Mouse (Mus musculus) cerebellum, adult 18-20 months (tissue): Measurements from ENCODE around the gene Ddx39b.
"Not testable (repeated sequence)": the region's sequence is repeated elsewhere in the genome, so short reads cannot be mapped to it uniquely, and the experiment has no call there.

Source experiments
- DNase-seq, 2 experiments: peaks; one replicate each; pipeline ENCODE4 v3.0.0; 2021

Ddx39b gene

DNA sequence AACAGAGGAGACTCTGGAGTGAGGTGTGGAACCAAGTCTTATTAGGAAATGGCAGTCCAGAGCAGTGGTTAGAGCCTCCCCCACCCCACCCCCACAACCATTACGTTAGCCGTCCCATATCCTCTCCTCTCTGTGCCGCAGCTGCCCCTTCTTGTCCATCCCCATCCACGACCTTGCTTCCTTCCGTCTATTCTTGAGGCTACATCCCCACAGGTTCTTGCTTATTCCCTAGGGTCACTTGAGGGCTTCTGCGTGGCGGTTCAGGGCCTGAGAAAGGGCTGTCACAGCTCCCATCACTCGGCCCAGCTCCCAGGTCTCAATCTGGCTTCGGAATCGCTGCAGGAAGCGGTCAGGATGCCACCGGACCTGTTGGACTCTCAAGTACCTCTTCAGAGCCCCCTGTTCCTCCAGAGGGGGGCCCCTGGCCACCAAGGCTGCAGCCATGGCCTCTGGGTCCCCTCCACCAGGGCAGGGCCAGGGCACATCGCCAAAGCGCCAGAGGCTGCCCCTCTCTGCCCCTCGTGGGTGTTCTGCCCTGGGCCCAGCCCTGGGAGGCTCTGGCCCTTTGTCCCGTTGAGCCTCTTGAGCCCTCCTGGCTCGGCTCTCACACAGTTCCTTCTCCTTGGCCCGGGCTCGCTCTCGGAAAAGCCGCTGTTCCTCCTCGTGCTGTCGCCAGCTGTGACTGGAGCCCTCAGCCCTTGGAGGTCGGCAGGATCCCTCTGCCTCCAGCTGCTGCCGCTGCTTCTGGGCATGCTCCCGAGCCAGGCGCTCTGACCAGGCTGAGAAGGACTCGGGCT, 21.2 kb upstream of the Ddx39b start, which contains the start of gene Gm16181:
TSS of gene Gm16181 (plus strand) at position 679 of the 797 bp plus-strand sequence.
- DNase-seq = no peak

DNA sequence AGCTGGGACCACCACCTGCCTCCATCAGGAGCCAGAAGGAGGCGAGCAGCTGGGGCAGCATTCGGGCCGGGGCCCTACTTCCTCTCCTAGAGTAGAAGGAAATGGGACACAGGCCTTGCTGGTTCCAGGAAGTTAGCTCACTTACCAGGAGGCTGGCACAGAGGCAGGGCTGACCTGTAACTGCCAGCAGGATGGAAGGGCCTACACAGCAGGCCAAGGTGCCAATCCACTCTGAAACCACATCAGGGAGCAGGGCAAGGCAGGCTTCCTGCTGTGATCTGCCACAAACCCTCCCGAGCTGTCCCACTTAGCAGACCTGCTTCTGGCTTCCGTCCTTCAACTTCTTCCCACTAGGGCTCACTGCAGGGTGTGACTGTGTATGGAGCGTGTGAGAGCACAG, 19.2 kb upstream of the Ddx39b start:
- DNase-seq = no peak

DNA sequence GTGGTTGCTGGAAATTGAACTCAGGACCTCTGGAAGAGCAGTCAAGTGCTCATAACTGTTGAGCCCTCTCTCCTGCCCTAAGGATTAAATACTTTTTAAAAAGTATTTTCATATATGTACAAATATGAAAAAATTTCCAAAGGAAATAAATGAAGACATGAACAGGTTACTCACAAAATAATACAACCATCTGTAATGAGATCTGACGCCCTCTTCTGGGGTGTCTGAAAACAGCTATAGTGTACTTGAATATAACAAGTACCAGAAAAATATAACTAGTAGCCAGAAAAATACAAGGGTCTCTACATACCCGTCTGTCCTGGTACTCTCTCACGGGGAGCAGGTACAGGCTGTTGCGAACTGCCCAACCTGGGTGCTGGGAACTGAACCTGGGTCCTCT, 16.9 kb upstream of the Ddx39b start:
- no peak for DNase-seq

DNA sequence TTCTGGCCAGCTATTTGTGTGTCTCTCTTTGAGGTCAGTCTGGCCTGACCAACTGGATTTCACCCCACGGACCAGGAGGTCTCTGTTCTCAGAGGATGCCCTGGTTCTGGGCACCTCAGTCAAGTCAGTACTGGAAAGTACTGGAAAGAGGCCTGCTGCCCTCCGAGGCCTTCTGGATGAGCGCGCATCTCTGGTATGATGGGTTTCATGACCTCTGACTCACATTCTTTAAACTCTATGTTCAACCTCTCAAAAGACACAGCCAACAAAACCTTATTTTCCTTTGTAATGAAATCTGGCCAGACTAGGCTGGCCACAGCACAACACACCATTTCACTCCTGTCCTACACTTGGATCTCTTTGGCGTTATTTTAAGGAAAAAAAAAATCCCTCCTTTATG, 16.1 kb upstream of the Ddx39b start:
- no peak for DNase-seq

DNA sequence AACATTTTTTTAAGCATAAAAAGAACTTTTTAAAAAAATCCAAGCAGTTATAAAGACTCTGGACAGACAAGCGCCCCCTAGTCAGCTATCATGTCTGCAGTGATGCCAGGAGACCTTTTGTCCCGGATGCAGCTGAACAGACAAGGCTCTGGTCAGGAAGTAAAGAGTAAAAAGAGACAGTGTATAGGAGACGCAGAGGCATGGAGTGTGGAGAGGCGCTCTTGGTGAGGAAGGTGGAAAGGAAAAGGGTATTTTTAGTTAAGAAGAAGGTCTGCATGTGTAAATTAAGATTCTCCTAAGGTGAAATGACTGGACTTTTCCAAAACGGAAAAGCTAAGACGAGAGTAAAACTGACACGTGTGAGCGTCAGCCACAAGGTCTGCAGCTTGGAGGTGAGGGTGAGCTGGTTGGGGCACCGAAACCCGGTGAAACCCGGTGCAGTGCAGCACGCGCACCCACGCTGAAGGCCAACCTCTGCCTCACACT, 14.9 kb upstream of the Ddx39b start:
- no peak for DNase-seq

DNA sequence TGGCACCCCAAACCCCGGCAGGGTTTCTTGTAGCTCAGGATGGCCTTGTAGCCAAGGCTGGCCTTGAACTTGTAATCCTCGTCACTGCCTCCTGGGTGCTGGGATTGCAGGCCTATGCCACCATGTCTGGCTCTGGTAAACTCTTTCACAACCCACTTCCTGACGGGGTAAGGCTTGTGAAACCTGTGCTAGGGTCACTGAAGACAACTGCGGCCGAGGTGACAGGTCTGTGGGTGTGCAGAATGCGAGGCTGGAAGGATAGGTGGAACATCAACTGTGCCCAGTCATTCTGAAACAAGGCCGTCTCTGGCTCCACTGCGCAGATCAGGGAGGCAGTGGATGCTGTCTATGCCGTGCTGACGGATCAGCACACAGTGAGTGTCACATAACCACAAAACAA, 10.5 kb upstream of the Ddx39b start:
- DNase-seq = no peak

DNA sequence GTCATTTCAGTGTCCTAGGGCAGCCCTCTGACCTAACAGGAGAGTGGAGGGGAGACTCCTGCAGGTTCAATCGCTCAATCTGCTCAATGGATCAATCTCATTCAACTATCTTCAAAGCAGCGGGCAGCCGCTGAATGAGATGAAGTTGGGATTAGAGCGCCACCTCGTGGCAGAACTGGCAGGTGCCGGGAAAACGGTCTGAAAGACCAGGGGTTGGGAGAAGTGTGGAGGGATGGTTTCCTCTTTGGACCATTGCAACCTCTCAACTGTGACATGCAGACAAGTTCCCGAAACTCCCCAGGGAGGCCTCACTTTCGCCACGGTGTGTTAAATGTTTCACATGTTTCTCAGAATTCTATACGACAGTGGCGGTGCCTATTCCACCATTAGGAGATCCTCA, 9.5 kb upstream of the Ddx39b start:
- peak; percentile 79 to 86 for DNase-seq

DNA sequence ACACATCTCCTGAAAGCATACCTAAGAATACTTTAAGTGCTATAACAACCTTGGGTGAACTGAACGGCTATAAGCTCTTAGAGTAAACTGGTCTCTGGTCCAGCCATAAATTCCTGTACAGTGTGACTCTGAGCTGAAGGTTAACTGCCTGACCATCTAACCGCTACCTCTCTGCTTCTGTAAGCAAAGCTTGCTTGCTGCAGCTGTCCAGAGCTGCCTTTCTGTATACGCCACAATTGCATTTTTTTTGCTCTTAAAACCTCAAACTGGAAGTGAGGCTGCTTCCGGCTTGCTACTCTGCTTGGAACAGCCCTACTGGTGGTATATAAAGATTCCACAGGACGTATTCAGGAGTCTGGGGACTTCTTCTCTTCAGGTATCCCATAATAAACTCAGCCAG, 8.9 kb upstream of the Ddx39b start:
- DNase-seq = no peak

DNA sequence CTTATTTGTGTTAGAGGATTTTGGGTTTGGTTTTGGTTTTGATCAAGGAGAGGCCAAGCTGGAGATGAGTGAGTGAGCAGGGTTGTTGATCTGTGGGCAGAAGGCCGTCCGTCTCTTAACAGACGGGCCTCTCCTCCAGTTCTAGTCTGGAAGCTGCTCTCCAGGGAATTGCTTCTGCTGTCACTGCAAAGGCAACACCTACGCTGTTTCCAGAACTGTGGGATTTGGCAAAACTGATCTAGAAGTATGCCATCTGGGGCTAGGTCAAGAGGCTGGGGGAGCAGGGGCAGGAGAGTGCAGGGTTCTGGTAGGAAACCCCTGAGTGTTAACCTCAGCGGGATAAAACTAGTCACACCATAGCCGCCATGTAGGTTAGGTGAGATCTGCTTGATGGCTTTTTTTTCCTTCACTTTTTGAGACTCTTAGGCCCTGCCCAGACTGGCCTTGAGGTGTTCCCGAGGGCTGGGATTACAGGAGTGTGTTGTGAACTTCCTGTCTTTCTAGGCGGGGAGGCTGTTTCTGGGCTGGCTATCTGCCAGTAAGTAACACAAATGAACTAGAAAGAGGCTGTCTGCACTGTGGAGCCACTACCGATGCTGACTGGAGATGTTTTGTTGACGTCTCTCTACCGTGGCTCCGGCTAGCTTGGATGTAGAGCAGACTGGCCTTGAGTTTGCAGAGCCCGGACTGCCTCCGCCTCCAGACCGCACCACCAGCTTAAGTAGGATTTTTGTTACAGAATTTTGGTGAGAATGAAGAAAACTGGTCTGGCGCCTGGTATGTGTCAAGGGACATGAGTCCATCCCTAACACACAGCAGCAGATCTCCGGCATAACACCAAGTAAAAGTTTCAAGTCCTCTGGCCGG, 8.2 kb upstream of the Ddx39b start, which contains the start of gene Atp6v1g2:
TSS of gene Atp6v1g2 (plus strand) at position 547 of the 867 bp plus-strand sequence.
- DNase-seq = no peak

DNA sequence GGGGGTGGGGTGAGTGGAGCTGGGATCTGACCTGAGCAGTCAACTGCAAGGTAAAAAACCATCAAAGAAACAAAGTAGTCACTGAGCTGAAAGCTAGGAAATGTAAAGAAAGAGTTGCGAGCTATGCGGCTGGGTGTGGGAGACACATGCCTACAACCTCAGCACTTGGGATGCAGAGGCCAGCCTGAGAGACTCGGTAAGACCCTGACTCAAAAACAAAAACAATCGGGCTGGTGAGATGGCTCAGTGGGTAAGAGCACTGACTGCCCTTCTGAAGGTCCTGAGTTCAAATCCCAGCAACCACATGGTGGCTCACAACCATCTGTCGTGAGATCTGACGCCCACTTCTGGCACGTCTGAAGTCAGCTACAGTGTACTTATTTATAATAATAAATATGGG, 7.5 kb upstream of the Ddx39b start:
- DNase-seq = not testable (repeated sequence)

DNA sequence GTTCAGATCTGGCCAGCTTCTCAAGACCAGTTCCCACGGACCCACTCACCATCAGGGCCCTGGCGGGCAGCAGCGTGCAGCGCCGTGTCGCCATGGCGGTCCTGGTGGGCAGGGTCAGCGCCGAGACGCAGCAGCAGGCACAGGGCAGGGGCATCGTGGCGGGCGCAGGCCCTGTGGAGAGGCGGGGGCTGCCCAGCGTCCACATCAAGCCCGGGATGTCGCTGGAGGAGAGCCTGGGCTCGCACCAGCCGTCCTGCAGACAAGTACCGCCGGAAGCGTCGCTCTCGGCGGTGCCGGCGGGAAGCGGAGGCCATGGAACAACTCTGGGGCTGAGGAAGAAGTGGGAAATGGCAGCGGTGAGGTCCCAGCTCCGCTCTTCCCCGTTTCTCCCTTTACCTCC, 6.6 kb upstream of the Ddx39b start:
- DNase-seq = peak in 1 of 2 experiments; percentile 53

DNA sequence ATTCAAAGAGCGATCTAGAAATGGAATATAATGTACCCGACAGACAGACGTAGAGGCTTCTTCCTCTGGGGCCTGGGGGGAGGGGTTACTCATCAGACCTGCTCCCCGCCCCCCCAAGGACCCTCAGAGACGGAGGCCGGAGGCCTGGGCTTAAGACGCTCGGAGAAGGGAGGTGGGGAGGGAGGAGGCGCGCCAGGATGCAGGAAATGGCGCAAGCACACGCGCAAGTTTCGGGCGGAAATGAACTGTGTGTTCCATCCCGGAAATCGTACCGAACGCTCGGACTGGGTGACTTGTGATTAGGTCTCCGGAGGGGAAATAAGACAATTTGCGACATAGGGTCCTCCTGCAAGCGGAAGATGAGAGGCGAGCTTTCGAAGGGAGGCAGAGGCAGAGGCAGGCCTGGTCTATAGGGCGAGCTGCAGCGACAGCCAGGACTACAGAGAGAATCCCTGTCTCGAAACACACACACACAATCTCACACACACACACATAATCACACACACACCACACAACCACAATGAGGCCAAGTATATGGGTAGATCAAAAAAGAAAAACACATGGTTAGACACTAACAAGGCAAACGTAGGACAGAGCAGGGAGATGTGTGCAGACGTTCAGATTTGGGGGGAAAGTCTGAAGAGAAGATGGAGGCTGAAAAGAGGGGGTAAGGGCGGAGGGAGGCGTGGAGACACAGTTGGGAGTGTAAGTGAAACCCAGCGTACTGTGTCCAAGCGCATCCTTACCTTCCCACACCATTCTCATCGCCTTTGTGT, 5.7 kb upstream of the Ddx39b start, which contains the start of gene Nfkbil1:
TSS of gene Nfkbil1 (minus strand) at position 179 of the 776 bp plus-strand sequence.
- DNase-seq = peak; percentile 89 to 93

DNA sequence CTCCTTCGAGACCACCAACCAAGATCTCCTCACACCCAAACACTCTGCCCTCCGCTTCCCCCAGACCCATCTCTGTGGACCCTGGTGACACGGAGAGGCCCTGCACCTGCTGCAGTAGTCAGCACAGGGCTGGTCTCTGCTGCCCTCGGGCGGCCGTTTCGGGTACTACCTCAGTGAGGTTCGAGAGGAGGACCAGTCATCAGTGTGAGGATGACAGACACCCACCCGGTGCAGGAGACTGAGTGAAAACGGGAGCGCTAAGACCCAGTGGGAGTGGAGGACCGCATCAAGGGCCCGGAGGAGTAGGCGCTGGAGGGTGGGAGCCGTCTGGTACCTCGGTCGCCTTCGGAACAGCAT, 5.2 kb upstream of the Ddx39b start:
- DNase-seq = peak; percentile 99 to 100

DNA sequence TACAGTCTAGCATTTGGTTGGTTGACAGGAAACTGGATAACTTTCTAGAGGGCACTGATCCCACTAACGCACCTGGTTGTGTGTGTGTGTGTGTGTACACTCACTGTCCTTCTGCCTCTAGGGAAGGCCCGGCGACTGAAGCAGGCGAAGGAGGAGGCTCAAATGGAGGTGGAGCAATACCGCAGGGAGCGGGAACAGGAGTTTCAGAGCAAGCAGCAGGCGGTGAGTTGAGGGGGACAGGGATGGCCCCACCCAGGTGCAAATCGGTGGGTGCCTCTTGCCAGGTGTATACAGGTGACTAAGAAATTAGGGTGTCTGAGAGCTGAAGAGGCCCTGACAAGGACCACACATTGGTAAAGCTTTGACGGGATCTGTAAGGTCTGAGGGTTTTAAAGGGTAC, 4.5 kb upstream of the Ddx39b start:
- peak; percentile 58 to 59 for DNase-seq

DNA sequence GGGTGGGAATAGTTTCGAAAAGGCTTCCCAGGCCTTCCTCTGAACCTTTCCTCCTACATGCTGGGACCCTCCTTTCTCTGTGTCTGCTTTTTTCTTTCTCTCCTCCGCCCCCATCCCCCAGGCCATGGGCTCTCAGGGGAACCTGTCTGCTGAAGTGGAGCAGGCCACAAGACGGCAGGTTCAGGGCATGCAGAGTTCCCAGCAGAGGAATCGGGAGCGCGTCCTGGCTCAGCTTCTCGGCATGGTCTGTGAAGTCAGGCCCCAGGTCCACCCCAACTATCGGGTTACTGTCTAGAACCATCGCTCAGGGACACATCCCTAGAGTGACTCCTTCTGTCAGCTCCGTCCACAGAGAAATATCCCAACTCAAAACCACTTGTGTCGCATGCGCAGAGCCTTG, 4.0 kb upstream of the Ddx39b start:
- DNase-seq = no peak

DNA sequence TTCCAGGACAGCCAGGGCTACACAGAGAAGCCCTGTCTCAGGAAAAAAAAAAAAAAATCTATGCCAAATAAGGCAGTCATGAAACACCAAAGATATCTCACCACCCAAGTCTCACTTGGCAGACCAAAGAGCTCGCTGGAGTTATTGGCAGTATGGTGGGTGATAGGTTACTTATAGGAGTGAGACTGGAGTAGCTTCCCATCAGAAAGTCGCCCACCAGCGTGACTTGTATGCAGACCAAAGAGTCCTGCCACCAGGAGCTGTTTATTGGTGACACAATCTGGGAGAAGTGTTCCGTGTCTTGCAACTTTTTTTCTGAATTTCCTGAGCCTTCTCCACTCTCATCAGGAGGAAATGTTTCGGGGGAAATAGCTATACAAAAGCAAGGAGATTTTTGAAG, 1.8 kb upstream of the Ddx39b start:
- DNase-seq = no peak

DNA sequence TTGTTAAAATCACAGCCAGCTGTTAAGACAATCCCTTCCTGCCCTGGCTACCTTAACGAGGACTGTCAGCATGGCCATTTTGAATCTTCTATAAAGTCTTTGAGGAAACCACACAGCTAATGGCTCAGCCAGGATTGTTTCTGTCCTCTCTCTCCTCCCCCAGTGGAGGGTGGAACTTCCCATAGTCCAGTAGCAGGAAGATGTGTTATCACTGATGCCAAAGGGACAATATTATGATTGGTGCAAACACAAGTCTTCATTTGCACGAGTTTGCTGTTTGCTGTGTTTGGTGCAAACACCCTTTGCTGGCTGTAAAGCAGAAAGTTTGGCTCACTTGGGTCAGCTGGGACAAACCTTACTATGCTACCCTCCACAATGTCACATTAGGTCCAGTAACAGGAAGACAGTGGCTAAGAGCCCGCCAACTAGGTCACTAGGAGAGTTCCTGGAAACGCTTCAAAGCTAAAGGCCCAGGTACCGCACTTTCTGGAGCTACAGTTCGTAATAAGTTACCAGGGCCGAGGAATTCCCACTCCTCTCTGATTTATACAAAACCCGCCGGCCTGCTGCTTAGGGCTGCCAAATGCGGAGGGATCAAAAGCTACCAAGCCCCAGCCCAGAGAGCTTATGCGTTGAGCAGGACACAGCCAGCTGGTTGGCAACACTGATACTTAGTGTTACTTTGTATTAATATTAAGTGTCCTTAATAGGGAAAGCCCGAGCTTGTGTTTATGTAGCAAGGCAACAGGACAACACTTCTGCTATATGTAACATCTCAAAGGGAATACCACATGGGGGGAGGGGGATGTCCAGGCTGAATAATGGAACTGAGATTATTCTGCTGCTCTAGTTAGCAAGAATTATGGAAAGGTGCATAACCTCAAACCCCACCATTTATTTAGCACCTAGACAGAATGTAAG, 902 bp upstream of the Ddx39b start:
- DNase-seq = peak in 1 of 2 experiments; percentile 38

DNA sequence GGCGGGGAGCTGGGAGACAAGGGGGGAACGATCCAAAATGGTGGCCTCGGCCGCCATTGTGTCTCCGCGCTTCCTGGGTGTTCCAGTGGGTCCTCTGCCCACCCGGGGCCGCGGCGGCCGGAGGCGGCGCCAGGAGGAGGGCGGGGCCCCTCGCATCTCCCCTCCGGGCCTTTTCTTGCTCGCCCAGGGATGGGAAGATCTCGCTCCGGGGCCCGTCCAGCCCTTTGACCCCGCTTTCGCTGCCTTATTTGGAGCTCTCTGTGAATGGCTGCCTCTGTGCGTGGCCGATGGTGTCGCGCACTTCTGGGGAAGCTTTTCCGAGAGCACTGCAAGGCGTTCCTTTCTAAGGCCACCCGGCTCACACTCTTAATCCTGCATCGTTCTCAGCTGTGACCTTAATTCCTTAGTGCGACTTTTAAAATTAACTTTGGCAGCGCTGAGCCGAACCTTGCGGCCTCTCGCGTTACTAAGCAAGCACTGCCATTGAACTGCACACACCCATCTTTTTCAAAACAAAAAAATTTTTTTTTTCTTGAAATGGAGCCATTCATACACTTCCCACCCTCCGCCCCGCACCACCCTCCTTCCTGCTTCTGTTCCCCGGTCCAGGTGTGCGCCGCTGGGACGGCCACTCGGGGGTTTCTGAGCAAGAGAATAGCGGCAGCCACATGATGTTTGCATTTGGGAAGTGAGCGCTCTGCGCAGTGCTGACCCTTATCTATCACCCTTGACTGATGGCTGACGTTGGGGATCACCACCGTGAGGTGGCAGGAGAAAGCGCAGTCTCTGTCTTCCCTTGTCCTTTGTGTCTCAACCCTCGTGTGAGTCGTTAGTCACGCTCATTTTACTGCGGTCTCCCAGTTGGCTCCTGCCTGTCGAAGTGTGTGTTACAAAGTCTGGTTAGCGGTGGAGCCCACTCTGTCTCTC, 732 bp downstream of the Ddx39b start:
- DNase-seq = peak; percentile 43 to 52

DNA sequence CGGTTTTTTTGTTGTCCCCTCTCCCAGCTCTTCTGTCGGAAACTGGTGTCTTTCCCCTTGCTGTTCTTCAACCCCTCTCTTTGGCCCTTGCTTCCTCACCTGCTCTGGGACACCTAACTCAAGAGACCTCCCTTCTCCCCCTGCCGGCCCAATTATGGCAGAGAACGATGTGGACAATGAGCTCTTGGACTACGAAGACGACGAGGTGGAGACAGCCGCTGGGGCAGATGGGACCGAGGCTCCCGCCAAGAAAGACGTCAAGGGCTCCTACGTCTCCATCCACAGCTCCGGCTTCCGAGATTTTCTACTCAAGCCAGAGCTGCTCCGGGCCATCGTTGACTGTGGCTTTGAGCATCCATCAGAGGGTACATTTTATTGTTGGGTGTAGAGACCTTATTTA, 1.5 kb downstream of the Ddx39b start:
- peak; percentile 60 to 61 for DNase-seq

DNA sequence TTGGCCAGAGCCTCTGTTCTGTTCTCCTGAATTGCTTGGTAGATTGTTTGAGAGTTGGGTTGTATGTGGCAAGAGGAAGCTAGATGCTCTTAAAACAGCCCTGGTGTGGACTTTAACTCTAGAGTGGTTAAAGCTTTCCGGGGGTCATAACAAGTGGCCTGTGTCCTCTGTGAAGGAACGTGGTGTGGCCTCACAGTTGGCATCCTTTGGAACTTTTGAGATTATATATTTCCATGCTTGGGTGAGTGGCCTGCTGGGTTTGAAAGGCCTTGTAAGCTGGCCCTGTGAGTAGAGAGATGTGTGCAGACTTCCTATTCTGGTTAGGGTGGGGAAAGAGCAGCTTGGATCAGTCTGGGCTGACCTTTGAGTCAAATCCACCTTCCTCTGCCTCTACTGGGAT, 3.5 kb downstream of the Ddx39b start:
- DNase-seq = no peak
